Comparison of ENCODE assay signal across 17 mouse cellular contexts in the genomic region with DNA sequence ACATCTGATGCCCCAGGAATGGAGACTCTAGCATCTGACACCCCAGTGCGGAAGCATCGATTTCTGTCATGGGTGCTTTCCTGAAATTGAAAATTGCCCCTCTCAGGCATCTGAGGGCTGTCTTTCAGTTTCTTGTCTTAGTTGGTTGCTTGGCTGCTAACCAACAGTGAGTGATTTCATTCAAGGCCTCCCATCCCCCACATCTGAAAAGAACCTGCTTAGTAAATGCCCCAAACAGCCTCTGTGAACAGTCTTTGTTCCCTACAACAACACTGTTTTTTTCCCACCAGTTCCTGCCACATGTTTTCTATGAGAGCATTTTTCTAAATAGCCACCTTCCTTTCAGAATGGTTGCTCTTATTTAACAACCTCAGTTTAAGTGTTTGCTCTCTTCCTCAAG.
DNase-seq lines count a peak whose midpoint lies in the region; ATAC-seq lines count a peak whose summit lies in the region.
"Had no signal": no experiment of that assay in that cellular context is flagged by ENCODE, and none has a peak within 500 bp of the region (broad histone marks: within the 10 kb centered on the region; RNA-seq: fewer than 3 reads in every experiment).

No protein-coding gene starts in this region.

- H3K9me3 ChIP-seq in forebrain, embryonic 11.5 days (ENCODE audit: control insufficient read depth, low read length), result no peaks in the 10 kb centered on the region
- H3K9me3 ChIP-seq in forebrain, embryonic 16.5 days (ENCODE audit: control insufficient read depth, low read length), result no peaks in the 10 kb centered on the region
- no peaks in the 10 kb centered on the region for H3K9me3 ChIP-seq in kidney, embryonic 16.5 days (ENCODE audit: low read length)

- H3K4me3 ChIP-seq in forebrain, embryonic 11.5 days (ENCODE audit: low read depth, low read length), result no peak overlapping the region
- no peak overlapping the region for H3K4me3 ChIP-seq in forebrain, embryonic 16.5 days (replicated peaks; ENCODE audit: low read length)
- H3K4me3 ChIP-seq in kidney, embryonic 16.5 days (ENCODE audit: low read length), result no peak overlapping the region

- H3K36me3 ChIP-seq in forebrain, embryonic 11.5 days (ENCODE audit: control insufficient read depth, insufficient read depth, low read length), result no peaks in the 10 kb centered on the region
- H3K36me3 ChIP-seq in forebrain, embryonic 16.5 days (ENCODE audit: control insufficient read depth, insufficient read depth), result no peaks in the 10 kb centered on the region
- no peaks in the 10 kb centered on the region for H3K36me3 ChIP-seq in kidney, embryonic 16.5 days (ENCODE audit: insufficient read depth, low read length)

- no peak overlapping the region for H3K4me2 ChIP-seq in forebrain, embryonic 11.5 days (ENCODE audit: low read depth, low read length, severe bottlenecking)
- no peak overlapping the region for H3K4me2 ChIP-seq in forebrain, embryonic 16.5 days (ENCODE audit: low read length)
- no peak overlapping the region for H3K4me2 ChIP-seq in kidney, embryonic 16.5 days (replicated peaks; ENCODE audit: low read depth, low read length)
- H3K4me2 ChIP-seq: heart, embryonic 11.5 days; hindbrain, embryonic 14.5 days had no signal

- no peak overlapping the region for H3K27ac ChIP-seq in forebrain, embryonic 11.5 days (ENCODE audit: low read depth, low read length)
- no peak overlapping the region for H3K27ac ChIP-seq in forebrain, embryonic 16.5 days (ENCODE audit: low read length)
- 0 out of 2 replicates have a peak overlapping the region, but pooled peaks have one; percentile 6 for H3K27ac ChIP-seq in kidney, embryonic 16.5 days (ENCODE audit: low read length)
- H3K27ac ChIP-seq: hindbrain, embryonic 14.5 days had no signal

- H3K9ac ChIP-seq in forebrain, embryonic 11.5 days (ENCODE audit: low read length), result no peak overlapping the region
- no peak overlapping the region for H3K9ac ChIP-seq in forebrain, embryonic 16.5 days (replicated peaks; ENCODE audit: low read depth, low read length)
- H3K9ac ChIP-seq in kidney, embryonic 16.5 days (replicated peaks; ENCODE audit: low read length), result no peak overlapping the region
- H3K9ac ChIP-seq: hindbrain, embryonic 14.5 days had no signal

- H3K4me1 ChIP-seq in forebrain, embryonic 11.5 days (replicated peaks; ENCODE audit: control insufficient read depth, insufficient read depth, low read length), result peaks cover 6% of the 10 kb centered on the region; the same call in 1 of the 2 replicates
- H3K4me1 ChIP-seq in forebrain, embryonic 16.5 days (replicated peaks; ENCODE audit: control insufficient read depth, insufficient read depth, low read length), result peaks cover 18% of the 10 kb centered on the region
- H3K4me1 ChIP-seq in kidney, embryonic 16.5 days (ENCODE audit: insufficient read depth, low read length), result peaks cover 17% of the 10 kb centered on the region

- 74% methylated on average over 2 of the region's 2 CpGs for WGBS in forebrain, embryonic 11.5 days
- 26% methylated on average over 2 of the region's 2 CpGs for WGBS in forebrain, embryonic 16.5 days
- WGBS in kidney, embryonic 16.5 days, result 35% methylated on average over 2 of the region's 2 CpGs

- ATAC-seq in forebrain, embryonic 11.5 days (replicated peaks; ENCODE audit: low FRiP score), result peak; percentile 51
- no peak for ATAC-seq in forebrain, embryonic 16.5 days
- ATAC-seq in kidney, embryonic 16.5 days (ENCODE audit: low FRiP score, low TSS enrichment), result 0 out of 2 replicates have a peak, but pooled peaks have one; percentile 13
- ATAC-seq: activated CD4-positive, CD25-positive, alpha-beta regulatory T cell, adult 4 months; intestine, embryonic 16.5 days had no signal

- DNase-seq in forebrain, embryonic 11.5 days (ENCODE audit: low spot score), result no peak
- no peak for DNase-seq in kidney, postnatal 10 days
- DNase-seq in Muller cell, postnatal 12 days (ENCODE audit: inconsistent ontology term), result peak; percentile 14
- peak; percentile 3 for DNase-seq in fibroblast of lung, adult 2 months (ENCODE audit: low read depth)
- no peak for DNase-seq in urinary bladder, postnatal 14 days (ENCODE audit: low spot score)
- DNase-seq: adrenal gland, postnatal 14 days; cerebellum, adult 8-10 months; heart, postnatal 14 days; lung, adult 2 months; lung, postnatal 36 days; thymus, postnatal 36 days had no signal

- no peaks in the 10 kb centered on the region for H3K27me3 ChIP-seq in forebrain, embryonic 11.5 days (ENCODE audit: control insufficient read depth, insufficient read depth, low read length)
- H3K27me3 ChIP-seq in forebrain, embryonic 16.5 days (replicated peaks; ENCODE audit: control insufficient read depth, insufficient read depth, low read length), result no peaks in the 10 kb centered on the region
- H3K27me3 ChIP-seq in kidney, embryonic 16.5 days (ENCODE audit: insufficient read depth, low read length), result no peaks in the 10 kb centered on the region

Comparison
In these comparisons a context has a peak if more than half of its experiments do, and no peak if none do; other contexts are left out.
1. DNase-seq: peak in Muller cell, postnatal 12 days (single experiment) and fibroblast of lung, adult 2 months (single experiment); none in forebrain, embryonic 11.5 days (single experiment), kidney, postnatal 10 days (single experiment) and urinary bladder, postnatal 14 days (single experiment).